In genomic region chr3:103346658-103347057, GRCm38 (mm10) we compare ENCODE assay signal across 25 mouse cellular contexts.
"Had no signal": no experiment of that assay in that cellular context is flagged by ENCODE, and none has a peak within 500 bp of the region (broad histone marks: within the 10 kb centered on the region; RNA-seq: fewer than 3 reads in every experiment).

No protein-coding gene starts in this region.

- H3K27ac ChIP-seq: heart, embryonic 10.5 days; hindbrain, embryonic 10.5 days; hindbrain, embryonic 12.5 days; hindbrain, embryonic 14.5 days; intestine, embryonic 15.5 days; layer of hippocampus, adult 2 months; left cerebral cortex, adult 2 months; limb, embryonic 10.5 days; limb, embryonic 12.5 days had no signal

- DNase-seq: gastrocnemius, postnatal 14 days; gastrocnemius, postnatal 36 days; heart, adult 11 months; heart, postnatal 10 days; heart, postnatal 4 days; kidney, adult 18-20 months; kidney, adult 8-10 months; kidney, postnatal 10 days; kidney, postnatal 25 days; kidney, postnatal 4 days; liver had no signal

- H3K4me3 ChIP-seq: heart, embryonic 10.5 days; heart, embryonic 12.5 days; hindbrain, embryonic 10.5 days; hindbrain, embryonic 12.5 days; intestine, embryonic 15.5 days; layer of hippocampus, adult 2 months; left cerebral cortex, adult 2 months; limb, embryonic 10.5 days; limb, embryonic 12.5 days had no signal

- H3K9ac ChIP-seq: heart, embryonic 12.5 days; hindbrain, embryonic 12.5 days; hindbrain, embryonic 14.5 days; intestine, embryonic 15.5 days; limb, embryonic 12.5 days had no signal

- H3K27me3 ChIP-seq: heart, embryonic 12.5 days; hindbrain, embryonic 12.5 days; intestine, embryonic 15.5 days; limb, embryonic 12.5 days had no signal

- H3K4me2 ChIP-seq: heart, embryonic 12.5 days; hindbrain, embryonic 12.5 days; hindbrain, embryonic 14.5 days; intestine, embryonic 15.5 days; limb, embryonic 12.5 days; liver, embryonic 11.5 days had no signal

- H3K4me1 ChIP-seq: heart, embryonic 10.5 days; heart, embryonic 12.5 days; hindbrain, embryonic 10.5 days; hindbrain, embryonic 12.5 days; intestine, embryonic 15.5 days; limb, embryonic 10.5 days; limb, embryonic 12.5 days had no signal

- H3K9me3 ChIP-seq: heart, embryonic 10.5 days; heart, embryonic 12.5 days; hindbrain, embryonic 10.5 days; hindbrain, embryonic 12.5 days; intestine, embryonic 15.5 days; limb, embryonic 10.5 days; limb, embryonic 12.5 days had no signal

- ATAC-seq: hindbrain, embryonic 16.5 days; inflammation-experienced regulatory T-cells, adult 6 months; intestine, embryonic 15.5 days; intestine, postnatal 0 days had no signal
